Mouse (Mus musculus): Measurements from ENCODE around the gene Gli3. TPM values are rescaled to one million over a fixed set of nuclear protein-coding genes. Genes with fewer than 3 reads are reported as not detected.

Gli3 gene
- total and polyA plus RNA-seq, 3 experiments = 1.3 to 1.9 (median 1.8) TPM

GRCm38 (mm10) chr13:15524208-15524607 is 61.2 kb downstream of the Gli3 start:
- Histone ChIP-seq H3K79me2 (replicated peaks; ENCODE audit: control insufficient read depth, insufficient read depth, low read length) (no peaks in the 10 kb centered on the region), H3K4me3 (no peak overlapping the region), H3K36me3 (ENCODE audit: control insufficient read depth, insufficient read depth, low read length) (no peaks in the 10 kb centered on the region), H3K27me3 (ENCODE audit: control insufficient read depth, insufficient read depth, low read length) (no peaks in the 10 kb centered on the region), H3K9ac (ENCODE audit: low read depth, low read length) (no peak overlapping the region), H3K4me1 (ENCODE audit: control insufficient read depth, insufficient read depth, low read length) (no peaks in the 10 kb centered on the region), H3K27ac (no peak overlapping the region)
- intact Hi-C loops (cut with DNase I) = loop anchor here (10.0 kb wide), 1 partner anchor 231 kb away; no protein-coding TSS in a partner anchor
- no peak for DNase-seq
- no peak for TF ChIP-seq CTCF (IDR thresholded peaks at IDR 0.05)
- TF ChIP-seq POLR2A (IDR thresholded peaks at IDR 0.05; ENCODE audit: insufficient read depth, low read depth, low read length) = no peak
- no peak for TF ChIP-seq EP300 (IDR thresholded peaks at IDR 0.05; ENCODE audit: insufficient read depth, low read depth, low read length)
- 76% methylated on average over 8 of the region's 8 CpGs for WGBS

GRCm38 (mm10) chr13:15526691-15527090 is 63.7 kb downstream of the Gli3 start:
- no peaks in the 10 kb centered on the region for H3K27me3 ChIP-seq (ENCODE audit: control insufficient read depth, insufficient read depth, low read length)
- no peak overlapping the region for H3K27ac ChIP-seq
- no peaks in the 10 kb centered on the region for H3K36me3 ChIP-seq (ENCODE audit: control insufficient read depth, insufficient read depth, low read length)
- no peak for DNase-seq
- H3K79me2 ChIP-seq (replicated peaks; ENCODE audit: control insufficient read depth, insufficient read depth, low read length) = no peaks in the 10 kb centered on the region
- no peak overlapping the region for H3K9ac ChIP-seq (ENCODE audit: low read depth, low read length)
- no peak overlapping the region for H3K4me3 ChIP-seq
- no peak for TF ChIP-seq CTCF (IDR thresholded peaks at IDR 0.05)
- H3K4me1 ChIP-seq (ENCODE audit: control insufficient read depth, insufficient read depth, low read length) = no peaks in the 10 kb centered on the region
- 76% methylated on average over 4 of the region's 4 CpGs for WGBS
- intact Hi-C loops (cut with DNase I) = loop anchor here (10.0 kb wide), 1 partner anchor 228 kb away; no protein-coding TSS in a partner anchor

GRCm38 (mm10) chr13:15531568-15531967 is 68.5 kb downstream of the Gli3 start:
- no peak overlapping the region for H3K4me3 ChIP-seq
- H3K4me1 ChIP-seq (ENCODE audit: control insufficient read depth, insufficient read depth, low read length) = no peaks in the 10 kb centered on the region
- no peak for DNase-seq
- no peaks in the 10 kb centered on the region for H3K27me3 ChIP-seq (ENCODE audit: control insufficient read depth, insufficient read depth, low read length)
- TF ChIP-seq POLR2A (IDR thresholded peaks at IDR 0.05; ENCODE audit: insufficient read depth, low read depth, low read length) (no peak), CTCF (IDR thresholded peaks at IDR 0.05) (no peak), EP300 (IDR thresholded peaks at IDR 0.05; ENCODE audit: insufficient read depth, low read depth, low read length) (no peak)
- H3K9ac ChIP-seq (ENCODE audit: low read depth, low read length) = no peak overlapping the region
- intact Hi-C loops (cut with DNase I) = no loop called here
- WGBS = 71% methylated on average over 3 of the region's 3 CpGs
- H3K27ac ChIP-seq = no peak overlapping the region
- no peaks in the 10 kb centered on the region for H3K79me2 ChIP-seq (replicated peaks; ENCODE audit: control insufficient read depth, insufficient read depth, low read length)
- no peaks in the 10 kb centered on the region for H3K36me3 ChIP-seq (ENCODE audit: control insufficient read depth, insufficient read depth, low read length)

- no peak overlapping the region for H3K9ac ChIP-seq (ENCODE audit: low read depth, low read length)
- no peak for TF ChIP-seq POLR2A (IDR thresholded peaks at IDR 0.05; ENCODE audit: insufficient read depth, low read depth, low read length)
- TF ChIP-seq EP300 (IDR thresholded peaks at IDR 0.05; ENCODE audit: insufficient read depth, low read depth, low read length) = no peak
- TF ChIP-seq CTCF (IDR thresholded peaks at IDR 0.05) = no peak
- DNase-seq = no peak
- H3K27ac ChIP-seq = no peak overlapping the region
- no peaks in the 10 kb centered on the region for H3K36me3 ChIP-seq (ENCODE audit: control insufficient read depth, insufficient read depth, low read length)
- H3K4me3 ChIP-seq = no peak overlapping the region
- no peaks in the 10 kb centered on the region for H3K79me2 ChIP-seq (replicated peaks; ENCODE audit: control insufficient read depth, insufficient read depth, low read length)
- intact Hi-C loops (cut with DNase I) = no loop called here
- no peaks in the 10 kb centered on the region for H3K4me1 ChIP-seq (ENCODE audit: control insufficient read depth, insufficient read depth, low read length)
- 71% methylated on average over 5 of the region's 5 CpGs for WGBS
- H3K27me3 ChIP-seq (ENCODE audit: control insufficient read depth, insufficient read depth, low read length) = no peaks in the 10 kb centered on the region
Measured at GRCm38 (mm10) chr13:15537206-15537605, 74.2 kb downstream of the Gli3 start.

GRCm38 (mm10) chr13:15537611-15538010 is 74.6 kb downstream of the Gli3 start:
- Histone ChIP-seq H3K27me3 (ENCODE audit: control insufficient read depth, insufficient read depth, low read length) (no peaks in the 10 kb centered on the region), H3K36me3 (ENCODE audit: control insufficient read depth, insufficient read depth, low read length) (no peaks in the 10 kb centered on the region), H3K9ac (ENCODE audit: low read depth, low read length) (no peak overlapping the region), H3K4me3 (no peak overlapping the region), H3K79me2 (replicated peaks; ENCODE audit: control insufficient read depth, insufficient read depth, low read length) (no peaks in the 10 kb centered on the region), H3K4me1 (ENCODE audit: control insufficient read depth, insufficient read depth, low read length) (no peaks in the 10 kb centered on the region), H3K27ac (no peak overlapping the region)
- intact Hi-C loops (cut with DNase I) = no loop called here
- TF ChIP-seq CTCF (IDR thresholded peaks at IDR 0.05) = no peak
- TF ChIP-seq POLR2A (IDR thresholded peaks at IDR 0.05; ENCODE audit: insufficient read depth, low read depth, low read length) = no peak
- TF ChIP-seq EP300 (IDR thresholded peaks at IDR 0.05; ENCODE audit: insufficient read depth, low read depth, low read length) = no peak
- no peak for DNase-seq
- WGBS = 73% methylated on average over 3 of the region's 3 CpGs

- H3K4me3 ChIP-seq = no peak overlapping the region
- TF ChIP-seq CTCF (IDR thresholded peaks at IDR 0.05) (no peak), POLR2A (IDR thresholded peaks at IDR 0.05; ENCODE audit: insufficient read depth, low read depth, low read length) (no peak), EP300 (IDR thresholded peaks at IDR 0.05; ENCODE audit: insufficient read depth, low read depth, low read length) (no peak)
- H3K36me3 ChIP-seq (ENCODE audit: control insufficient read depth, insufficient read depth, low read length) = no peaks in the 10 kb centered on the region
- WGBS = 66% methylated on average over 2 of the region's 2 CpGs
- no peak overlapping the region for H3K27ac ChIP-seq
- no peaks in the 10 kb centered on the region for H3K79me2 ChIP-seq (replicated peaks; ENCODE audit: control insufficient read depth, insufficient read depth, low read length)
- no peaks in the 10 kb centered on the region for H3K27me3 ChIP-seq (ENCODE audit: control insufficient read depth, insufficient read depth, low read length)
- intact Hi-C loops (cut with DNase I) = no loop called here
- DNase-seq = no peak
- H3K9ac ChIP-seq (ENCODE audit: low read depth, low read length) = no peak overlapping the region
- no peaks in the 10 kb centered on the region for H3K4me1 ChIP-seq (ENCODE audit: control insufficient read depth, insufficient read depth, low read length)
Measured at GRCm38 (mm10) chr13:15538389-15538788, 75.4 kb downstream of the Gli3 start.
